Mouse (Mus musculus): ENCODE results near the gene Cldnd1. TPM values are rescaled to one million over a fixed set of nuclear protein-coding genes. Genes with fewer than 3 reads are reported as not detected.

Cldnd1 gene
- total RNA-seq, 2 experiments from 2014 or later: 59.4 to 67.2 TPM

Small RNA genes lying within 50 kb of the gene (microRNA-seq; reads per million reads assigned to microRNA genes)
- gene Gm27564: 0 reads per million in 2 experiments

Other genes with a start within 250 kb of the Cldnd1 start
- 10 to 100 TPM; 45.5 to 50.0 TPM for gene St3gal6, start 203.7 kb upstream of the Cldnd1 start, total RNA-seq (2021)
- gene Gm813, start 110.9 kb upstream of the Cldnd1 start, total RNA-seq (2021): not detected
- gene E330017A01Rik, start 89.2 kb upstream of the Cldnd1 start, total RNA-seq (2021): not detected
- 10 to 100 TPM; 12.0 to 14.0 TPM for gene Cpox, start 57.6 kb upstream of the Cldnd1 start, total RNA-seq (2021)
- not detected for gene Gpr15, start 8.8 kb upstream of the Cldnd1 start, total RNA-seq (2021)
- not detected for gene Olfr172, start 35.3 kb downstream of the Cldnd1 start, total RNA-seq (2021)
- not detected for gene Olfr173, start 72.4 kb downstream of the Cldnd1 start, total RNA-seq (2021)
- not detected for gene Olfr175-ps1, start 98.9 kb downstream of the Cldnd1 start, total RNA-seq (2021)
- not detected for gene Olfr177, start 146.9 kb downstream of the Cldnd1 start, total RNA-seq (2021)
- not detected for gene Olfr178, start 164.2 kb downstream of the Cldnd1 start, total RNA-seq (2021)
- gene Olfr181, start 200.8 kb downstream of the Cldnd1 start, total RNA-seq (2021): not detected
- gene Olfr180, start 201.5 kb downstream of the Cldnd1 start, total RNA-seq (2021): not detected

All from gastrocnemius, postnatal 14 days (tissue).